Mouse (Mus musculus) cortical plate, adult 2 months (tissue): ENCODE results near the gene Hsf2bp. TPM values are rescaled to one million over a fixed set of nuclear protein-coding genes. Genes with fewer than 3 reads are reported as not detected.

Experiments
- H3K27ac ChIP-seq: fragments of 200-500 bp; 2 replicates; pipeline ENCODE4 v1.5.1; 2012; ENCODE audit warnings: low read length, control low read depth, inconsistent platforms; ENCODE audit not compliant: insufficient read depth
- H3K4me1 ChIP-seq: fragments of 200-500 bp; 2 replicates; pipeline ENCODE4 v1.6.1; 2011; ENCODE audit warnings: low read length; ENCODE audit not compliant: control insufficient read depth, insufficient read depth
- H3K4me3 ChIP-seq: fragments of 200-500 bp; 2 replicates; pipeline ENCODE4 v1.5.1; 2011; ENCODE audit warnings: mild to moderate bottlenecking, low read length, control low read depth; ENCODE audit not compliant: insufficient read depth
- CTCF ChIP-seq: fragments of 200-500 bp; IDR thresholded peaks from 2 replicates; pipeline ENCODE4 v1.5.1; 2011; ENCODE audit warnings: mild to moderate bottlenecking, control low read depth, low read length; ENCODE audit not compliant: insufficient read depth; ENCODE audit errors: extremely low read depth
- POLR2A ChIP-seq: fragments of 200-500 bp; IDR thresholded peaks from 2 replicates; pipeline ENCODE4 v1.6.1; 2011; ENCODE audit warnings: mild to moderate bottlenecking, low read length, control low read depth; ENCODE audit not compliant: insufficient read depth; ENCODE audit errors: extremely low read depth
- polyA plus RNA-seq: library from polyadenylated mRNA; depleted of rRNA; stranded (reverse); fragments of >200 nt; gene quantifications from 2 replicates; pipeline ENCODE4 v1.2.3, GENCODE M21; 2012

The Hsf2bp gene
- polyA plus RNA-seq, 1 experiment: 0.27 TPM

DNA sequence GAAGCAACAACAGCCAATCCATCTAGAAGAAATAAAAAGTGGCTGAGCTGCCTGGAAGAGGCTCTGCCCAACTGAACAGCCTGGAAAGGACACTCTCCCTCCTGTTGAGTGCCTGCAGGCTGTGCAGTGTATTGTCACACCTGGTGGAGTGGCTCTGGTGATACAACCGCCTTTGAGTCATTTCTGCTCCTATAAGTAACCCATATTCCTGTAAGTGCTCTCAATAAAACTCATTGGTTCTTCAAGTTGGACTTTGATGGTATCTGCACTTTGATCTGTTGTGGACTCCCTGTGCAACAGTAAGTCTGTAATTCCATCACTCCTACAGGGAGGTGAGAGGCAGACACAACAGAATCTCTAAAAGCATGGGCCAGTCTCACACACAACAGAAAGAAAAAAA, 42.8 kb downstream of the Hsf2bp start:
- H3K4me3 ChIP-seq: no peak overlapping the region

DNA sequence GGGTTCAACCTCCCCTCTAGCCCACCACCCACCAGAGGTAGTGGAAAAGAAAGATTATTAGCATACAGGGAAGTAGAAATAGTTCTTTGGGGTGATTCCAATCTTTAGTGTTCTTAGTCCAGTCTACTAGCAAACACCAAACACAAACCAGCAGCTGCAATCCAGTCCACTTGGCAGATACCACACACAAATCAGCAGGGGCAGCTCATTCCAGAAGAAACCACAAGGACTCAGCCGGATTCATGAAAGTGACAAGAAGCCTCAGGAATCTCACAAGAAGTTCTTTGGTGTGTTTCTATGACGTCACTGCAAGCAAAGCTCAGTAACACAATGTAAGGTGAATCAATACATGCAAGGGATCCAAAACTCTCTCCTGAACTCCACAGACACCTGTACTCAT, 44.1 kb downstream of the Hsf2bp start:
- TF ChIP-seq CTCF: no peak
- no peak for TF ChIP-seq POLR2A
- Histone ChIP-seq H3K4me1 (no peaks in the 10 kb centered on the region), H3K4me3 (no peak overlapping the region), H3K27ac (no peak overlapping the region)

More for the DNA sequence above, 42.8 kb downstream of the Hsf2bp start:
- Histone ChIP-seq H3K4me1 (no peaks in the 10 kb centered on the region), H3K27ac (no peak overlapping the region)
- TF ChIP-seq POLR2A (no peak), CTCF (no peak)

DNA sequence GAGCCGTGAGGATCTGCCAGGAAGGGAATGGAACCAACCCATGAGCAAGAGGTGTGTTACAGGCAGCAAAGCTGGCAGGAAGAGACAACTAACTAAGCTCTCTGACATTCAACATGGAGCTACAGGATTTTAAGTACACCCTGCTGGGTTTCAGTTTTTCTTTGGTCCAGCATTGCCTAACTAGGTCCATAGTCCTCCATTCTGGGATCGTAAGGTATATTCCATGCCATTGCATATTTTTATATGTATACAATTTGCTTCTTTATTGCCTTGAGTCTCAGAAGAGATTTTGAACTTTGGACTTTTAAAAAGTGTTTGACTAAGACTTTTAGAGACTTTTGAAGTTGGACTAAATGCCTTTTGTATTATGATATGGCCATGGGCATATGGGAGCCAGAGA, 47.1 kb downstream of the Hsf2bp start:
- no peaks in the 10 kb centered on the region for H3K4me1 ChIP-seq
- H3K4me3 ChIP-seq: no peak overlapping the region
- H3K27ac ChIP-seq: no peak overlapping the region
- TF ChIP-seq CTCF (no peak), POLR2A (no peak)

DNA sequence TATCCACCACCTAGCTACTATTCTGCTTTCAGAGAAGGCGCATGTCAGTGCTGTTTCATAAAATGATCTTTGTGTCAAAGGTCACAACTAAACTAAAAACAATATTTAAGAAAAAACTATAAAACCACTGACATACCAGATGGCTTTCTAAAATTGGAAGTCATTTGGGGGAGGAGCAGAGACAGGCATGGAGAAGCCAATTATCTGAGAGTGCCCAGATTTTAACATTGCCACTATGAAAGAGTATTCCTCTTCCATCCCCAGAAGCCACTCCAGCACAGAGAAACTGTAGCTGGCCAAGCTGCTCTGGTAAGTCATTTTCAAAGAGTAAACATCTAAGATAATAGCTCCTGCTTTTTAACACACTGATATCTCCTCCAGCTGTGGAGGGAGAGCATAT, 49.2 kb downstream of the Hsf2bp start:
- H3K4me3 ChIP-seq: no peak overlapping the region
- H3K4me1 ChIP-seq: no peaks in the 10 kb centered on the region
- TF ChIP-seq POLR2A (no peak), CTCF (no peak)
- H3K27ac ChIP-seq: no peak overlapping the region

DNA sequence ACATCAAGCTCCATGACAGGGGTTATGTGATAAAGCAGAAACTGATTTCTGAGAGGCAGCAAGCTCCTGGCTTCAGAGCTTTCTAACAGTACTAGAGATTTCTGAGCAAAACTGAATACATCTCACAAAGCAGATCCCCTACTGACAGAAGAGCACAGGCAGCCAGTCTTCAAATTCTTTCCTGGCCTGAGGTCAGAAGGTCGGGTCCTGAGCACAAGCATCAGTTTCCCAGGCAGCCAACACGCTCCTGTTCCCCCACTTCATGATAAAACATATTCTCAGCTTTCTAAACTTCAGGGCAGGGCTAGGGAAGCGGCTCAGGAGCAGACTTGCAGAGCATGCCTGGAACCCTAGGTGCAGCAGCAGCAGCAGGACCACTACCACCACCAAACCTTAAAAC, 52.7 kb downstream of the Hsf2bp start:
- H3K4me3 ChIP-seq: no peak overlapping the region
- TF ChIP-seq POLR2A: no peak
- TF ChIP-seq CTCF: no peak
- no peaks in the 10 kb centered on the region for H3K4me1 ChIP-seq
- no peak overlapping the region for H3K27ac ChIP-seq

DNA sequence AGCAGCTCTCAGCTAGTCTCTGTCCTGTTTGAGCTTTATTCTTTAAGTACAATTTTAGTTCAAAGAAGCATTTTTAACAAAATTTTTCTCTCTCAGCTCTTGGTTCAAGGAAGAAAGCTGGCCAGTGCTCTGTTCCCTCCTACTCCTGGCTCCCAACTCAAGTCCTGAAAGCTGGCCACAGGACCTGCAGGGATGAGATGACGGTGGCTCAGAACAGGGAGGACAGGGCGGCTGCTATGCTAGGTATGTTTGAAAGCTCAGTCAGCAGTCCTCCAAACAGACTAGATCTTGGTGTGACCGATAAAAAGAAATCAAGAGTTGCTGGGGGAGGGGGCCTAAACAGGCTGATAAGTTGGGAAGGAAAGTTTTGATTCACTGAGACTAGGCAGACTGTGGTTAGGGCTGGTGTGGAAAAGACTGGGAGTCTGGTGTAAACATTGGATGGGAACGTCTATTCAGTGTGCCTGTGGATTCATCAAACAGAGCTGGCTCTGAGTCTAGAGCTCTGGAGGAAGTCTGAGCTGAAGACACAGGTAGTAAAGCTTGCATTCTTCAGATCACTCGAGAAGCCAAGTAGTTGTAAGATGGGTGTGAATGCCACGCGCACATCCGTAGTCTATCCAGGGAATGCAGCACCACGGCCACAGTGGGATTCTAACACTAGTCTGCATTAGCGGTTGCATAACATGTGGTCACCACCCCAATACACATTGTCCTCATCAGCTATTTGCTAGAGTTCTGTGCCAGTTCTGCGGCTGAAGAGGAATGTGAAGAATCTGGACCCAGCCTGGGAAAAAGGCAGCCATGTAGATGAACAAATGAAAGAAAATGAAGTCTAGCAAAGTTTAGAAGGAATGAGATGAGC, 53.6 kb downstream of the Hsf2bp start:
- no peak overlapping the region for H3K4me3 ChIP-seq
- no peaks in the 10 kb centered on the region for H3K4me1 ChIP-seq
- TF ChIP-seq CTCF (no peak), POLR2A (no peak)
- H3K27ac ChIP-seq: no peak overlapping the region

DNA sequence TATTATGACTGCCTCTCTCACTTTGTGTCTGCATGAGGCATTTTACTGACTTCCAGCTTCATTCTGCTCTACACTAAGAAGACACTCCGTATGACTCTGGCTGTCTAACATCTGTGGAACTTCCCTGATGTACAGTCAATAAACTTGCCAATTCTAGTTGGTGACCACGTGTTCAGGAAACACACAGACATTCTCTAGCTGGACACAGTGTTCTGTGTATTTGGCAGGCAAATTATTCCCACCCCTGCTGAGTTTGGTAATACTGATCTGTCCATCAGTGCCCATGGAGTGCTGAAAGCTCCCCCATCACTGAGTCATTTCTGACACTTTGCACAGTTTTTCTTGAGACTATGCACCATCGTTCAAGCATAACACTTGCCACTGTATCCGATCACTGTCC, 56.3 kb downstream of the Hsf2bp start:
- no peak overlapping the region for H3K27ac ChIP-seq
- TF ChIP-seq CTCF (no peak), POLR2A (no peak)

DNA sequence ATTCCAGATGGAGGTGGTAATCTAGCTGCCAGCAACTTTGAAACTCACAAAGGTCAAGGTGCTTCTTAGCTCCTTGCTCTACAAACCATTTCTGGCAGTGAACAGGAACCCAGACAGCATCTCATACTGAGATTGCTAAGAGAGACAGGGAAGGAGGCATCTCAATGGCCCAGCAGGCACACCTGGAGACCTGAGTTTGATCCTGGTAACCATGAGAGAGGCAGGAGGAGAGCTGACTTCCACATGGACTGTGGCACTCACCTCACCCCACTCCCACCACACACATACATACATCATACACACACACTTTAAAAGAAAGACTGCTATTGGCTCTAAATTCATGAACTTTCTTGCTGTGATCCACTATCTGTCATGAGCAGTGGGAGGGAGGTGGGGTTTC, 59.0 kb downstream of the Hsf2bp start:
- H3K4me1 ChIP-seq: no peaks in the 10 kb centered on the region
- TF ChIP-seq POLR2A: no peak
- TF ChIP-seq CTCF: no peak

More for the DNA sequence above, 56.3 kb downstream of the Hsf2bp start:
- no peaks in the 10 kb centered on the region for H3K4me1 ChIP-seq
- no peak overlapping the region for H3K4me3 ChIP-seq

DNA sequence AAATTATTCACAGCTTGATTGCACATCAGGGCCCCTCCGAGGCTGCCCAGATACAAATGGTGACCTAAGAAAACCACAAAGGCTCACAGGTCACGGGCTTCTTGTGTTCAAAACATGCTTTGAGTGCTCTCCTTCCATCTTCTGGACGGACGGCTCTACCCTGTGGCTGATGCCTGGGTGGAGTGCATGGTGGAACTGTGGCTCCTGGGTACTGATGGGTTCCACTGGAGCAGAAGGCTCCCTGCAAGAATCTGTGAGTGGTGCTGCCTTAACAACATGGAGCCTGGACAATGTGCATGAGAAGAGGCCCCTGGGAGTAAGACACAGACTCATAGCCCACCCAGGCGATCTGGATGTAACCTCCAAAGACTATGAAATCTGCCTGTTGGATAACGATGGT, 59.6 kb downstream of the Hsf2bp start:
- Histone ChIP-seq H3K4me3 (no peak overlapping the region), H3K27ac (no peak overlapping the region), H3K4me1 (no peaks in the 10 kb centered on the region)
- no peak for TF ChIP-seq POLR2A

More for the DNA sequence above, 59.0 kb downstream of the Hsf2bp start:
- no peak overlapping the region for H3K4me3 ChIP-seq
- no peak overlapping the region for H3K27ac ChIP-seq

DNA sequence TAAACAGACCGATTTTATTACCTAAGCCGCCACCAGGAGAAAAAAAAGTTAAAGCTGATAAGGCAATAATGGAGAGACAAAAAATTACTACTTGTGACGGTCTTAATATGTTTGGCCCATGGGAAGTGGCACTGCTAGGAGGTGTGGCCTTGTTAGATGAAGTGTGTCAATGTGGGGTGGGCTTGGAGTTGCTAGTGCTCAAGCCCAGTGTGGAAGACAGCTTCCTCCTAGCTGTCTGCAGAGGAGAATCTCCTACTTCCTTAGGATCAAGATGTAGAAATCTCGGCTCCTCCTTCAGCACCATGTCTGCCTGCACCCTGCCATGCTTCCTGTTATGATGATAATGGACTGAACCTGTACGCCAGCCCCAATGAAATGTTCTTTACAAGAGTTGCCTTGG, 61.5 kb downstream of the Hsf2bp start:
- Histone ChIP-seq H3K4me1 (no peaks in the 10 kb centered on the region), H3K27ac (no peak overlapping the region), H3K4me3 (no peak overlapping the region)
- no peak for TF ChIP-seq POLR2A
- no peak for TF ChIP-seq CTCF

DNA sequence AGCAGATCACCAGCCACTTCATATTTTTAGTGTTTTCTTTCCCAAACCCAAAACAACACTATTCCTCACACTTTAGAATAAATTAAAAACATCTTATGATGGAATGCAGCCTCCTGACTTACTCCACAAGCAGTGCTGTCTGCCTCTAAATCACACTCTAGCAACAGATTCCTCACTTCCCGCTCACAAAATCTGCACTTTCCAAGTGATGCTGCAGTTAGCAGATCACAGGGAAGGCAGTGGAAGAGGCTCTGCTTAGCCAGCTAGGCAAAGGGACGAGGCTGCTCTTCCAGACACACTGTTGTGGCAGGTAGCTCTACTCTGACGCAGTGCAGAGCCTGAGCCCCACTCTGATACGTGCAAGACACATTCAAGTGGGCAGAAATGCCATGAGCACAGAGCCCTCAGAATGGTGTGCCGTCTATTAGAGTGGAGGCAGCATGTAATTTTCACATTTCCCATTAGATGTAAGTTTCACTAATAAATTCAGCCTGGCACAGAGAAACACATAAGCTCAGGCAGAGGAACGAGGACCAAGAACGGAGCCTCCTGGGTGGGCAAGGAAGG, 62.4 kb downstream of the Hsf2bp start:
- no peak overlapping the region for H3K27ac ChIP-seq
- no peak for TF ChIP-seq POLR2A
- no peak for TF ChIP-seq CTCF

More for the DNA sequence above, 62.4 kb downstream of the Hsf2bp start:
- H3K4me3 ChIP-seq: no peak overlapping the region
- no peaks in the 10 kb centered on the region for H3K4me1 ChIP-seq
